ENCODE assay signal across 8 mouse cellular contexts in genomic region chr6:39415762-39416161, GRCm38 (mm10). TPM values are rescaled to one million over a fixed set of nuclear protein-coding genes. Genes with fewer than 3 reads are reported as not detected.
DNase-seq lines count a peak whose midpoint lies in the region; TF ChIP-seq lines count a peak whose summit lies in the region.

No protein-coding gene starts in this region.

- peaks cover 1% of the 10 kb centered on the region; the same call in 1 of the 2 replicates for H3K4me1 ChIP-seq in heart, adult 2 months (ENCODE audit: control insufficient read depth, insufficient read depth, low read length)
- H3K4me1 ChIP-seq in heart, embryonic 10.5 days: peaks cover 6% of the 10 kb centered on the region; the same call in 1 of the 2 replicates

- intact Hi-C loops in heart, adult 2 months (cut with DNase I): loop anchor here (5.0 kb wide), 1 partner anchor 152 kb away; no protein-coding TSS in a partner anchor

- peaks cover 4% of the 10 kb centered on the region; the same call in 1 of the 2 replicates for H3K79me2 ChIP-seq in heart, adult 2 months (replicated peaks; ENCODE audit: control insufficient read depth, insufficient read depth, low read length)

- H3K9ac ChIP-seq in heart, adult 2 months (ENCODE audit: low read depth, low read length): no peak overlapping the region

- H3K9me3 ChIP-seq in heart, embryonic 10.5 days: no peaks in the 10 kb centered on the region

- TF ChIP-seq POLR2A in heart, adult 2 months (IDR thresholded peaks at IDR 0.05; ENCODE audit: insufficient read depth, low read depth, low read length): no peak

- H3K4me3 ChIP-seq in heart, adult 2 months: no peak overlapping the region
- H3K4me3 ChIP-seq in heart, embryonic 10.5 days: no peak overlapping the region

- H3K27ac ChIP-seq in heart, adult 2 months: no peak overlapping the region
- H3K27ac ChIP-seq in heart, embryonic 10.5 days: no peak overlapping the region

- TF ChIP-seq EP300 in heart, adult 2 months (IDR thresholded peaks at IDR 0.05; ENCODE audit: insufficient read depth, low read depth, low read length): no peak

- peak; percentile 66 for TF ChIP-seq CTCF in heart, adult 2 months (IDR thresholded peaks at IDR 0.05)

- peak; percentile 45 to 77 for DNase-seq in heart, adult 2 months
- DNase-seq in heart, embryonic 10.5 days (ENCODE audit: low spot score): no peak
- DNase-seq in ES-CJ7 (ENCODE audit: low read depth, low spot score): peak; percentile 88
- DNase-seq in c-Kit-positive CD71-positive TER-119-positive erythroid progenitor cells, embryonic 14.5 days (ENCODE audit: low spot score): peak; percentile 78
- DNase-seq in frontal cortex, postnatal 10 days (ENCODE audit: low spot score in 2 of 2): peak; percentile 54
- DNase-seq in layer of hippocampus, postnatal 10 days (ENCODE audit: low spot score in 2 of 2): peak; percentile 73 to 78
- peak; percentile 79 for DNase-seq in lung, postnatal 14 days
- DNase-seq in spleen, postnatal 14 days (ENCODE audit: low spot score in 2 of 2): peak; percentile 73 to 84

- H3K27me3 ChIP-seq in heart, adult 2 months (ENCODE audit: control insufficient read depth, insufficient read depth, low read length): no peaks in the 10 kb centered on the region
- peaks cover 10% of the 10 kb centered on the region; the same call in 1 of the 2 replicates for H3K27me3 ChIP-seq in heart, embryonic 10.5 days (ENCODE audit: insufficient read depth, poor library complexity, severe bottlenecking)

- 65% methylated on average over 4 of the region's 5 CpGs for WGBS in heart, adult 2 months
- WGBS in heart, embryonic 10.5 days: 42% methylated on average over 3 of the region's 5 CpGs

- no peaks in the 10 kb centered on the region for H3K36me3 ChIP-seq in heart, adult 2 months (ENCODE audit: control insufficient read depth, insufficient read depth, low read length)
- H3K36me3 ChIP-seq in heart, embryonic 10.5 days: no peaks in the 10 kb centered on the region

RNA-seq across cellular contexts. Expression of gene Mkrn1, which starts 4.5 kb away (rescaled TPM):
- 100 to 1,000 TPM in 1 of 2 experiments, 10 to 100 TPM in 1; 49.3 to 156 TPM for total RNA-seq in heart, adult 2 months (2021)
- polyA plus RNA-seq in heart, adult 2 months (2012; rRNA removed): 28.9 and 48.8 TPM in 2 replicates
- 33.0 and 34.2 TPM in 2 replicates for polyA plus RNA-seq in heart, embryonic 10.5 days (2016; fragmentation: Nextera tagmentation; extraction: Ambion mirVana)
- total RNA-seq in layer of hippocampus, postnatal 10 days (2021): 100 to 1,000 TPM; 163 to 165 TPM

RNA-seq across cellular contexts. Expression of gene Rab19, which starts 34.8 kb away (rescaled TPM):
- under 1 TPM; 0.14 to 0.50 TPM for total RNA-seq in heart, adult 2 months (2021)
- polyA plus RNA-seq in heart, adult 2 months (2012; rRNA removed): 0.61 and 0.73 TPM in 2 replicates
- polyA plus RNA-seq in heart, embryonic 10.5 days (2016; fragmentation: Nextera tagmentation; extraction: Ambion mirVana): 0.53 and 0.54 TPM in 2 replicates
- total RNA-seq in layer of hippocampus, postnatal 10 days (2021): not detected

RNA-seq across cellular contexts. Expression of gene Slc37a3, which starts 38.3 kb away (rescaled TPM):
- 10 to 100 TPM; 18.8 to 19.3 TPM for total RNA-seq in heart, adult 2 months (2021)
- 9.2 and 16.8 TPM in 2 replicates for polyA plus RNA-seq in heart, adult 2 months (2012; rRNA removed)
- polyA plus RNA-seq in heart, embryonic 10.5 days (2016; fragmentation: Nextera tagmentation; extraction: Ambion mirVana): 39.9 and 41.7 TPM in 2 replicates
- 10 to 100 TPM; 74.6 to 85.4 TPM for total RNA-seq in layer of hippocampus, postnatal 10 days (2021)
